Comparison of ENCODE assay signal across 8 mouse cellular contexts in the genomic region with DNA sequence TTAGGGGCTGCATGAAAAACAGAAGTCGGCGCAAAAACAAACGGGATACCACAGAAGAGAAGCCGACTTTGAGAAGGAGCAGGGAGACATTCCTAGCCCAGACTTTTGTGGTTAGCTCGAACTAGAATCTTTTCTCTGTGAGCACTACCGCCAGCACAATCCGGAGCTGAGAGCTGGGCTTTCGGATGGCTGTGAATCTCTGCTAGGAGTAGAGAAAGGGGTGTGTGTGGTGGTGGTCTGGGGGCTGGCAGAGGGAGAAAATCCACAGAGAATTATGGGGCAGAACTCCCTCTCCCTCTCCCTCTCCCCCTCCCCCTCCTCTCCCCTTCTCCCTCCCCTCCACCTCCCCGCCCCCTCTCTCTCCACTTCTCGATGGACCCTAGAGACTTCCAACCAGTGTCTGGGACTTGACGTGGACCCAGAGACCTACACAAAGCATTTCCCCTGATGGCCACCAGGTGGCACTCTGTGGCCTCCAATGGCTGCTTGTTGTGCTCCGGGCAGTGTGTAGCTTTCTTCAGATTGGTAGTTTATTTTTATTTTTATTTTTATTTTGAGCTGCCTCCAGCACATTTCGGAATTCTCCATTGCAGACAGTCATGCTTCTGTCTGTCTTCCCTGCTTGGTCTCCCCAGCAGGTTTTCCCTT. TPM values are rescaled to one million over a fixed set of nuclear protein-coding genes. Genes with fewer than 3 reads are reported as not detected.
DNase-seq lines count a peak whose midpoint lies in the region; ATAC-seq and TF ChIP-seq lines count a peak whose summit lies in the region.
"Had no signal": no experiment of that assay in that cellular context is flagged by ENCODE, and none has a peak within 500 bp of the region (broad histone marks: within the 10 kb centered on the region; RNA-seq: fewer than 3 reads in every experiment).

No protein-coding gene starts in this region.

- 42% methylated on average over 12 of the region's 13 CpGs for WGBS in hindbrain, postnatal 0 days
- 32% methylated on average over 10 of the region's 13 CpGs for WGBS in midbrain, postnatal 0 days
- WGBS in spleen, adult 2 months: 44% methylated on average over 11 of the region's 13 CpGs

- peak; percentile 87 for DNase-seq in ZHBTc4 (ENCODE audit: low read depth, low spot score)
- peak; percentile 66 for DNase-seq in cerebellum, adult 9-11 months
- DNase-seq in frontal cortex, postnatal 14 days (ENCODE audit: low spot score in 2 of 2): peak; percentile 52 to 82
- peak; percentile 84 for DNase-seq in hindbrain, postnatal 0 days (ENCODE audit: low spot score)
- peak; percentile 90 for DNase-seq in left cerebral cortex, postnatal 14 days (ENCODE audit: low spot score in 2 of 2)
- DNase-seq in midbrain, postnatal 0 days (ENCODE audit: low spot score): peak; percentile 82
- peak; percentile 5 to 55 for DNase-seq in spleen, adult 2 months (ENCODE audit: low read depth in 1 of 2, low spot score in 2 of 2)

- peak; percentile 91 for TF ChIP-seq CTCF in hindbrain, postnatal 0 days (IDR thresholded peaks at IDR 0.05; ENCODE audit: low read depth)
- peak; percentile 93 for TF ChIP-seq CTCF in midbrain, postnatal 0 days (IDR thresholded peaks at IDR 0.05)
- TF ChIP-seq CTCF in spleen, adult 2 months (IDR thresholded peaks at IDR 0.05; ENCODE audit: extremely low read depth, insufficient read depth, insufficient read length, insufficient replicate concordance): peak; percentile 92; the same call in 1 of the 2 replicates

- intact Hi-C loops in left cerebral cortex, postnatal 14 days (cut with DNase I): loop anchor here (1.0 to 5.0 kb wide), 4 partner anchors 49 to 268 kb away; no protein-coding TSS in a partner anchor

- no peaks in the 10 kb centered on the region for H3K27me3 ChIP-seq in hindbrain, postnatal 0 days (ENCODE audit: insufficient read depth, low read length)
- H3K27me3 ChIP-seq in midbrain, postnatal 0 days (ENCODE audit: insufficient read depth, low read length): no peaks in the 10 kb centered on the region
- H3K27me3 ChIP-seq in spleen, adult 2 months (ENCODE audit: control insufficient read depth, insufficient read depth, low read length): no peaks in the 10 kb centered on the region

- ATAC-seq in hindbrain, postnatal 0 days: peak; percentile 80; the same call in 1 of the 2 replicates
- no peak for ATAC-seq in midbrain, postnatal 0 days (ENCODE audit: low FRiP score)

- no peak for TF ChIP-seq POLR2A in spleen, adult 2 months (IDR thresholded peaks at IDR 0.05; ENCODE audit: low read depth, low read length)

- no peak overlapping the region for H3K9ac ChIP-seq in hindbrain, postnatal 0 days (replicated peaks; ENCODE audit: low read length)
- no peak overlapping the region for H3K9ac ChIP-seq in midbrain, postnatal 0 days (replicated peaks; ENCODE audit: low read length, poor library complexity, severe bottlenecking)

- H3K36me3 ChIP-seq in hindbrain, postnatal 0 days (ENCODE audit: insufficient read depth, low read length): no peaks in the 10 kb centered on the region
- no peaks in the 10 kb centered on the region for H3K36me3 ChIP-seq in midbrain, postnatal 0 days (ENCODE audit: insufficient read depth, low read length)
- no peaks in the 10 kb centered on the region for H3K36me3 ChIP-seq in spleen, adult 2 months (ENCODE audit: control insufficient read depth, insufficient read depth, low read length)

- H3K4me3 ChIP-seq in hindbrain, postnatal 0 days (ENCODE audit: low read length): no peak overlapping the region
- H3K4me3 ChIP-seq in midbrain, postnatal 0 days (ENCODE audit: low read depth, low read length): no peak overlapping the region
- no peak overlapping the region for H3K4me3 ChIP-seq in spleen, adult 2 months (ENCODE audit: extremely low read depth, insufficient read depth, insufficient read length)
- H3K4me3 ChIP-seq: myocyte had no signal

- no peaks in the 10 kb centered on the region for H3K4me1 ChIP-seq in hindbrain, postnatal 0 days (ENCODE audit: insufficient read depth, low read length)
- no peaks in the 10 kb centered on the region for H3K4me1 ChIP-seq in midbrain, postnatal 0 days (ENCODE audit: insufficient read depth, low read length)
- no peaks in the 10 kb centered on the region for H3K4me1 ChIP-seq in spleen, adult 2 months (ENCODE audit: control insufficient read depth, insufficient read depth, insufficient read length)

- no peaks in the 10 kb centered on the region for H3K9me3 ChIP-seq in hindbrain, postnatal 0 days (ENCODE audit: low read length)
- H3K9me3 ChIP-seq in midbrain, postnatal 0 days (ENCODE audit: low read length): no peaks in the 10 kb centered on the region

- no peak overlapping the region for H3K27ac ChIP-seq in hindbrain, postnatal 0 days
- H3K27ac ChIP-seq in midbrain, postnatal 0 days (ENCODE audit: low read depth, low read length): no peak overlapping the region
- no peak overlapping the region for H3K27ac ChIP-seq in spleen, adult 2 months (ENCODE audit: insufficient read depth, low read length)

- H3K4me2 ChIP-seq in hindbrain, postnatal 0 days (ENCODE audit: low read depth, low read length): no peak overlapping the region
- H3K4me2 ChIP-seq in midbrain, postnatal 0 days (ENCODE audit: low read depth, low read length, poor library complexity, severe bottlenecking): no peak overlapping the region

RNA-seq across cellular contexts. Expression of a gene that starts 20.5 kb away (rescaled TPM):
- 292 and 298 TPM in 2 replicates for total RNA-seq in hindbrain, postnatal 0 days (2014; rRNA removed)
- 485 and 499 TPM in 2 replicates for polyA plus RNA-seq in hindbrain, postnatal 0 days (2015; fragmentation: Nextera tagmentation; extraction: Ambion mirVana)
- total RNA-seq in left cerebral cortex, postnatal 14 days (2021): 100 to 1,000 TPM; 304 to 310 TPM
- total RNA-seq in midbrain, postnatal 0 days (2014; rRNA removed): 271 and 311 TPM in 2 replicates
- 519 TPM in 2 replicates for polyA plus RNA-seq in midbrain, postnatal 0 days (2015; fragmentation: Nextera tagmentation; extraction: Ambion mirVana)
- polyA plus RNA-seq in spleen, adult 2 months (2012; rRNA removed): 35.7 and 56.2 TPM in 2 replicates

Comparison
In these comparisons a context has a peak if more than half of its experiments do, and no peak if none do; other contexts are left out.
1. DNase-seq: peak in every context shown above with its lines; median percentile 90 in left cerebral cortex, postnatal 14 days; 87 in ZHBTc4; 84 in hindbrain, postnatal 0 days; 82 in midbrain, postnatal 0 days; 67 in frontal cortex, postnatal 14 days; 66 in cerebellum, adult 9-11 months; 30 in spleen, adult 2 months.